Mouse (Mus musculus) brain, embryonic 14.5 days (tissue): ENCODE data around the gene Plin2. TPM values are rescaled to one million over a fixed set of nuclear protein-coding genes. Genes with fewer than 3 reads are reported as not detected.
"Not testable (repeated sequence)": the region's sequence is repeated elsewhere in the genome, so short reads cannot be mapped to it uniquely, and the experiment has no call there.

Source experiments
- DNase-seq: peaks from one replicate; pipeline ENCODE4 v3.0.0-alpha.2; 2011; ENCODE audit warnings: low read depth
- CTCF ChIP-seq: fragments of 200-500 bp; IDR thresholded peaks from 2 replicates; pipeline ENCODE4 v1.5.1; 2012; ENCODE audit warnings: inconsistent platforms, mild to moderate bottlenecking, moderate library complexity, borderline replicate concordance; ENCODE audit not compliant: insufficient read depth, insufficient read length; ENCODE audit errors: extremely low read depth
- POLR2A ChIP-seq: fragments of 200-500 bp; IDR thresholded peaks from 2 replicates; pipeline ENCODE4 v1.6.1; 2012; ENCODE audit warnings: mild to moderate bottlenecking, inconsistent platforms, borderline replicate concordance; ENCODE audit not compliant: poor library complexity, insufficient read depth, insufficient read length, severe bottlenecking; ENCODE audit errors: extremely low read depth
- polyA plus RNA-seq: library from polyadenylated mRNA; depleted of rRNA; stranded (reverse); fragments of >200 nt; gene quantifications from 2 replicates; pipeline ENCODE4 v1.2.3, GENCODE M21; 2012

Plin2 gene
- polyA plus RNA-seq, 1 experiment = 43.6 TPM

GRCm38 (mm10) chr4:86657176-86657575 is 12.7 kb downstream of the Plin2 start:
- TF ChIP-seq POLR2A (no peak), CTCF (no peak)
- DNase-seq = no peak

DNA sequence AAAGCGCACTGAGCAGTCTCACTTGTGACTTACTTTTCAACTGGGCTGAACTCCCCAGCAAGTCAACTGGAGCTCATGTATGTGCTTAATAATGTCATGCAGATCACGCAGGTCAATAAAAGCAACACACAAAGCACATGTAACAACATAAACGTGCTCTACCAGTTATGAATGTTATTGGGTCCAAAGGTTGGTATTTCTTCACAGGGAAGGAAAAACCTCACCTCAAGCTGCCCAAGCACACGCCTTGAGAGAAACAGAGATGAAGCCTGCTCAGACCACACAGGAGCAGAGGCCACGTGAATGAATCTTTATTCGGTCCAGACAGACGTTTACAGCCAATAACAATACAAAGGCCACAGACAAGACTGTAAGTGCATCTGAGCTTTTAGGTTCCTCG is 13.4 kb downstream of the Plin2 start:
- DNase-seq = not testable (repeated sequence)

GRCm38 (mm10) chr4:86651686-86652384 is 18.0 kb downstream of the Plin2 start:
- TF ChIP-seq CTCF (peak; percentile 41; the same call in 1 of the 2 replicates), POLR2A (no peak)
- DNase-seq = peak; percentile 15

DNA sequence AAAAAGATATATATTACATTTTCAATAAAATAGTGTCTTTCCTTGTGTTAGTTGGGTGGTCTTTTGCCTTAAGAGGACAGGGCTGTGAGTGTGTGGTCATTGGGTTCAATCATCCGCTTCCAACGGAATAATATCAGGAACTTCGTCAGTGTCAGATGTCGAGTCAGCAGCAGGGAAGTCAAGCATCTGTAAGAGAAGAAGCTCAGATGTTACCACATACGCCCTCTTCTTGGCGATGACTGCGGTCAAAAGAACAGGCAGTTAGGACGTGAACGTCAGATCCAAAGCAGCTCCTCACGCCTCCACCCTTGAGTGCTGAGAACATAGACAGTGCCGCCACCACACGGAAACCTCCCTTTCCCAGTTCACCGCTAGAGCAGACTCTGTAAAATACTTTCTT is 21.5 kb downstream of the Plin2 start:
- not testable (repeated sequence) for DNase-seq

DNA sequence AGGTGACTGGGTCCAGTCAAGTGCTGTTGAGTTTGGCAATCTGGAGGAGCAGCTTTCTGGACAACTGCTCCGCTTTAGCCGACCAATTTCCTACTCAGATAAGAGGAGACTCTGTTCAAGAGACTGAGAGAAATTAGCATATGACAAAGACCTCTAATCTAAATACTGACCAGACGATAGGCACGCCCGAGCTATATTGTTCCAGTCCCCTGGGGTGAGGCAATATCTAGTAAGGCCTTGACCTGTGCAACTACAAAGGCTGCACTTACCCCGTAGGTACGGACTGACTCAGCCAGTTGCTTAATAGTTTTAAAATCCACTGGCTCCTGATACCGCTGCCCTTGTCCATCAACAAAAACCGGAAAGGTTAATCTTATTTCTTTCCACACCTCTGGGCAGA is 32.3 kb downstream of the Plin2 start:
- DNase-seq = not testable (repeated sequence)

DNA sequence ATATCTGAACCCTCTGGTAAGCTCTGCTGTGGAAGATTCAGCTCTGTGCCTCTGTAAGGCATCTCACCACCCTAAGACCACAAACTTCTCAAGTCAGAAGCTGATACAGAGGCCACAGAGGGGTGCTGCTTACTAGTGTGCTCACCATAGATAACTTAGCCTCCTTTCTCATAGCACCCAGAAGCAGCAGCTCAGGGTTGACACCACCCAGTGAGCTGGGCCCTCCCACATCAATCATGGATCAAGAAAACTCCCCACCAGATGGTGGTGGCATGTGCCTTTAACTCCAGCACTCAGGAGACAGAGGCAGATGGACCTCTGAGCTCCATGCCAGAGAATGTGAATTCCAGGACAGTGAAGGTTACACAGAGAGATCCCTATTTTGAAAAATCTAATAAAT is 35.0 kb downstream of the Plin2 start:
- not testable (repeated sequence) for DNase-seq

DNA sequence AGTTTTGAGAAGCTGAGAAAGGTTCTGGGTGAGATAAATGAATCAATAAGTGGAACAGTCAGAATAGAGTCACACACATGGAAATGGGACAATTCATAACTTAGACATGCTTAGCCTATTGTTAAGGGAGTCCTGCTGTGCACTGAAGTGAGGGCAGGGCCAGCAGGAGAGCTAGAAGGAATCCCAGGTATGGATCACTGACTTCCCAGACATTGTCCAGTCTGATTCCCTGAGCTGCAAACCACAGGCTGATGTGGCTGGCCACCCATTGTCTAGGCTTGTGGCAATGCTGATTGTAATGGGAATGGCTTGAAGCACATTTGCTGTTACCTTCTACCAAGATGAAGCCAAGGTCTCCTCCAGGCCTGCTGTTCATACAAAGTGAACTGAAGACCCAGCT is 35.5 kb downstream of the Plin2 start:
- DNase-seq = not testable (repeated sequence)

GRCm38 (mm10) chr4:86632556-86632955 is 37.3 kb downstream of the Plin2 start:
- not testable (repeated sequence) for DNase-seq

- no peak for TF ChIP-seq POLR2A
- TF ChIP-seq CTCF = no peak
- no peak for DNase-seq
These were observed 38.0 kb downstream of the Plin2 start for GRCm38 (mm10) chr4:86631831-86632230.

DNA sequence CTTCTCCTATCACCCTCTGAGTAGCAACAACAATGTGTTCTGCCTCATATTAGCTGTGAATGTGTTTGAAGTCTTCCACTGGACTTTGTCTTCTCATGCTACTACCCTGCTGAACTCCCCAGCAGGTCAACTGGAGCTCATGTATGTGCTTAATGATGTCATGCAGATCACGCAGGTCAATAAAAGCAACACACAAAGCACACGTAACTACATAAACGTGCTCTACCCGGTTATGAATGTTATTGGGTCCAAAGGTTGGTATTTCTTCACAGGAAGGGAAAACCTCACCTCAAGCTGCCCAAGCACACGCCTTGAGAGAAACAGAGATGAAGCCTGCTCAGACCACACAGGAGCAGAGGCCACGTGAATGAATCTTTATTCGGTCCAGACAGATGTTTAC is 43.4 kb downstream of the Plin2 start:
- not testable (repeated sequence) for DNase-seq

DNA sequence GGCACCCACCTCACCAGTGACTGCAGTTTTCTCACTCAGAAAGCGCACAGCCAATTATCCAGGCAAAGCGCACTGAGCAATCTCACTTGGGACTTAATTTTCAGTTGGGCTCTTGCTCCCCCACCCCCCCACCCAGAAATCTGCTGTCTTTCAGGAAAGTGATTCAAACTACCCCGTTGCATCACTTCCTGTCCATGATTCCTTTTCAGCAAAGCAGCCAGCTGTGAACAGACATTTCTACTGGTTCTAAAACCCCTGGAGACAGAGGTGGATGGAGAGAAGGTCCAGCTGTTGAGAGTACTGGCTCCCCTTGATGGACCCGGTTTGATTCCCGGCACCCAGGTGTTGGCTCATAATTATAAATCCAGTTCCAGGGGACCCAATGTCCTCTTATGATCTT is 44.4 kb downstream of the Plin2 start:
- DNase-seq = no peak
- TF ChIP-seq CTCF (no peak), POLR2A (no peak)

DNA sequence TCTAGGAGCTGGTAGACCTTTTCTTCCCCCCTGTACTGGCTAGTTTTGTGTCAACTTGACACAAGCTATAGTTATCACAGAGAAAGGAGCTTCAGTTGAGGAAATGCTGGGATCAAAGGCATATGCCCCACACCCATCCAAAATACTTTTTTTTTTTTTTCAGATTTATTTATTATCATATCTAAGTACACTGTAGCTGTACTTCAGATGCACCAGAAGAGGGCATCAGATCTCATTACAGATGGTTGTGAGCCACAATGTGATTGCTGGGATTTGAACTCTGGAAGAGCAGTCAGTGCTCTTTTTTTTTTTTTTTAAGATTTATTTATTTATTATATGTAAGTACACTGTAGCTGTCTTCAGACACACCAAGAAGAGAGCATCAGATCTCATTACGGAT is 47.3 kb downstream of the Plin2 start:
- not testable (repeated sequence) for DNase-seq

GRCm38 (mm10) chr4:86622116-86622515 is 47.7 kb downstream of the Plin2 start:
- TF ChIP-seq CTCF = no peak
- TF ChIP-seq POLR2A = no peak

GRCm38 (mm10) chr4:86620506-86620905 is 49.4 kb downstream of the Plin2 start:
- DNase-seq = no peak
- no peak for TF ChIP-seq CTCF
- TF ChIP-seq POLR2A = no peak

More at GRCm38 (mm10) chr4:86622116-86622515, 47.7 kb downstream of the Plin2 start:
- no peak for DNase-seq

- DNase-seq = no peak
- no peak for TF ChIP-seq CTCF
- TF ChIP-seq POLR2A = no peak
These were observed 57.6 kb downstream of the Plin2 start for GRCm38 (mm10) chr4:86612289-86612620.
